Mouse (Mus musculus) embryonic facial prominence, embryonic 14.5 days (tissue): ENCODE data around the gene Mien1. TPM values are rescaled to one million over a fixed set of nuclear protein-coding genes. Genes with fewer than 3 reads are reported as not detected.

Source experiments
- ATAC-seq: fragments of 200-750 bp; cut with Nextera tagmentation; 2 replicates; pipeline ENCODE4 v1.8.0; 2017; ENCODE audit warnings: low read depth, moderate number of reproducible peaks, moderate TSS enrichment
- DNase-seq: peaks from one replicate; pipeline ENCODE4 v3.0.0-alpha.2; 2015; ENCODE audit warnings: low spot score
- H3K27ac ChIP-seq: fragments of 300-500 bp; sonication (generic); replicated peaks from 2 replicates; pipeline ENCODE4 v1.5.1; 2014; ENCODE audit warnings: low read depth, mild to moderate bottlenecking, low read length, moderate library complexity
- H3K27me3 ChIP-seq: fragments of 300-500 bp; sonication (generic); replicated peaks from 2 replicates; pipeline ENCODE4 v1.6.1; 2014; ENCODE audit warnings: low read length; ENCODE audit not compliant: control insufficient read depth, insufficient read depth
- H3K36me3 ChIP-seq: fragments of 300-500 bp; sonication (generic); 2 replicates; pipeline ENCODE4 v1.6.1; 2014; ENCODE audit warnings: low read length, mixed read lengths; ENCODE audit not compliant: control insufficient read depth, insufficient read depth
- H3K4me1 ChIP-seq: fragments of 300-500 bp; sonication (generic); 2 replicates; pipeline ENCODE4 v1.6.1; 2014; ENCODE audit warnings: antibody characterized with exemption, low read length; ENCODE audit not compliant: control insufficient read depth, insufficient read depth
- H3K4me2 ChIP-seq: fragments of 300-500 bp; sonication (generic); 2 replicates; pipeline ENCODE4 v1.6.1; 2014; ENCODE audit warnings: low read depth, mild to moderate bottlenecking, low read length, moderate library complexity, mixed read lengths
- H3K4me3 ChIP-seq: fragments of 300-500 bp; sonication (generic); 2 replicates; pipeline ENCODE4 v1.5.1; 2014; ENCODE audit warnings: low read depth, mild to moderate bottlenecking, low read length
- H3K9ac ChIP-seq: fragments of 300-500 bp; sonication (generic); 2 replicates; pipeline ENCODE4 v1.6.1; 2014; ENCODE audit warnings: low read depth, mild to moderate bottlenecking, low read length, moderate library complexity, mixed read lengths
- H3K9me3 ChIP-seq: fragments of 300-500 bp; sonication (generic); 2 replicates; pipeline ENCODE4 v1.6.1; 2016; ENCODE audit warnings: low read length; ENCODE audit not compliant: control insufficient read depth
- WGBS: fragments of 180-500 bp; shearing (Covaris S2); extraction: QIAGEN DNeasy Blood & Tissue Kit; methylation state at CpG from one replicate; pipeline ENCODE4 v1.1.7; 2014; 5-methylcytosine and 5-hydroxymethylcytosine counted together
- polyA plus RNA-seq: library from polyadenylated mRNA; unstranded; fragments of >200 nt; fragmentation: Nextera tagmentation; extraction: Ambion mirVana; gene quantifications from 2 replicates; pipeline ENCODE4 v1.2.1, GENCODE M21; 2014

Gene Mien1
- polyA plus RNA-seq, 1 experiment from 2014 or later: 102 TPM

GRCm38 (mm10) chr11:98406621-98407020, 32.2 kb downstream of the Mien1 start:
- no peak overlapping the region for H3K9ac ChIP-seq
- no peak overlapping the region for H3K4me3 ChIP-seq
- no peak overlapping the region for H3K27ac ChIP-seq
- peaks cover 3% of the 10 kb centered on the region; the same call in 1 of the 2 replicates for H3K27me3 ChIP-seq
- H3K4me2 ChIP-seq: no peak overlapping the region
- no peaks in the 10 kb centered on the region for H3K9me3 ChIP-seq
- WGBS: 60% methylated on average over 6 of the region's 6 CpGs
- peaks cover 10% of the 10 kb centered on the region for H3K4me1 ChIP-seq
- DNase-seq: no peak
- H3K36me3 ChIP-seq: no peaks in the 10 kb centered on the region
- no peak for ATAC-seq

GRCm38 (mm10) chr11:98400816-98401215, 38.0 kb downstream of the Mien1 start:
- Histone ChIP-seq H3K27me3 (peaks cover 3% of the 10 kb centered on the region; the same call in 1 of the 2 replicates), H3K4me2 (peak overlapping the region; percentile 80), H3K27ac (peak overlapping the region; percentile 96), H3K4me1 (peaks cover 5% of the 10 kb centered on the region; the same call in 1 of the 2 replicates), H3K9ac (peak overlapping the region; percentile 73), H3K4me3 (peak overlapping the region; percentile 73), H3K36me3 (no peaks in the 10 kb centered on the region), H3K9me3 (no peaks in the 10 kb centered on the region)
- no peak for DNase-seq
- 57% methylated on average over 3 of the region's 3 CpGs for WGBS
- ATAC-seq: no peak

GRCm38 (mm10) chr11:98400161-98400726, 38.5 kb downstream of the Mien1 start, which contains the start of gene Pgap3:
TSS of gene Pgap3 (minus strand) at chr11:98400490.
- ATAC-seq: peak; percentile 94
- H3K36me3 ChIP-seq: no peaks in the 10 kb centered on the region
- H3K9me3 ChIP-seq: no peaks in the 10 kb centered on the region
- WGBS: under 1% methylated on average over 36 of the region's 40 CpGs
- H3K27me3 ChIP-seq: peaks cover 3% of the 10 kb centered on the region; the same call in 1 of the 2 replicates
- peak within 1 kb of the TSS; percentile 80 for H3K4me2 ChIP-seq
- H3K9ac ChIP-seq: peak within 1 kb of the TSS; percentile 73
- peak within 1 kb of the TSS; percentile 96 for H3K27ac ChIP-seq
- H3K4me1 ChIP-seq: peaks cover 5% of the 10 kb centered on the region; the same call in 1 of the 2 replicates
- DNase-seq: peak; percentile 97
- H3K4me3 ChIP-seq: peak within 1 kb of the TSS; percentile 73

GRCm38 (mm10) chr11:98397946-98398345, 40.8 kb downstream of the Mien1 start:
- H3K9me3 ChIP-seq: no peaks in the 10 kb centered on the region
- no peak overlapping the region for H3K27ac ChIP-seq
- peaks cover 2% of the 10 kb centered on the region; the same call in 1 of the 2 replicates for H3K27me3 ChIP-seq
- no peak overlapping the region for H3K4me2 ChIP-seq
- ATAC-seq (no peak), DNase-seq (no peak)
- WGBS: 88% methylated on average over 7 of the region's 7 CpGs
- no peak overlapping the region for H3K9ac ChIP-seq
- no peaks in the 10 kb centered on the region for H3K36me3 ChIP-seq
- H3K4me1 ChIP-seq: peaks cover 17% of the 10 kb centered on the region; the same call in 1 of the 2 replicates
- no peak overlapping the region for H3K4me3 ChIP-seq

- Histone ChIP-seq H3K4me1 (peaks cover 15% of the 10 kb centered on the region; the same call in 1 of the 2 replicates), H3K4me2 (no peak overlapping the region), H3K4me3 (no peak overlapping the region), H3K9ac (no peak overlapping the region), H3K27ac (0 out of 2 replicates have a peak overlapping the region, but pooled peaks have one; percentile 15), H3K9me3 (no peaks in the 10 kb centered on the region), H3K27me3 (peaks cover 5% of the 10 kb centered on the region; the same call in 1 of the 2 replicates), H3K36me3 (no peaks in the 10 kb centered on the region)
- ATAC-seq: no peak
- no peak for DNase-seq
- 41% methylated on average over 4 of the region's 4 CpGs for WGBS
These were observed 43.8 kb downstream of the Mien1 start for GRCm38 (mm10) chr11:98395041-98395440.

GRCm38 (mm10) chr11:98394301-98394700, 44.5 kb downstream of the Mien1 start:
- H3K4me1 ChIP-seq: peaks cover 15% of the 10 kb centered on the region; the same call in 1 of the 2 replicates
- no peak overlapping the region for H3K4me3 ChIP-seq
- no peak overlapping the region for H3K4me2 ChIP-seq
- H3K9ac ChIP-seq: no peak overlapping the region
- H3K9me3 ChIP-seq: no peaks in the 10 kb centered on the region
- peaks cover 5% of the 10 kb centered on the region for H3K27me3 ChIP-seq
- ATAC-seq (0 out of 2 replicates have a peak, but pooled peaks have one; percentile 19), DNase-seq (peak; percentile 51)
- no peaks in the 10 kb centered on the region for H3K36me3 ChIP-seq
- 32% methylated on average over 6 of the region's 6 CpGs for WGBS
- no peak overlapping the region for H3K27ac ChIP-seq

- 79% methylated on average over 6 of the region's 6 CpGs for whole genome bisulfite sequencing
- Histone ChIP-seq H3K36me3 (no peaks in the 10 kb centered on the region), H3K27me3 (peaks cover 11% of the 10 kb centered on the region), H3K9me3 (no peaks in the 10 kb centered on the region), H3K27ac (peak overlapping the region; percentile 81), H3K4me3 (no peak overlapping the region), H3K9ac (no peak overlapping the region), H3K4me2 (no peak overlapping the region), H3K4me1 (peaks cover 15% of the 10 kb centered on the region; the same call in 1 of the 2 replicates)
- DNase-seq (peak; percentile 62), ATAC-seq (peak; percentile 27; the same call in 1 of the 2 replicates)
These were observed 45.5 kb downstream of the Mien1 start for GRCm38 (mm10) chr11:98393317-98393716.

- 56% methylated on average over 3 of the region's 4 CpGs for WGBS
- H3K4me3 ChIP-seq: no peak overlapping the region
- peak overlapping the region; percentile 81 for H3K27ac ChIP-seq
- no peak for DNase-seq
- ATAC-seq: 0 out of 2 replicates have a peak, but pooled peaks have one; percentile 10
- no peaks in the 10 kb centered on the region for H3K36me3 ChIP-seq
- H3K9ac ChIP-seq: no peak overlapping the region
- no peak overlapping the region for H3K4me2 ChIP-seq
- H3K9me3 ChIP-seq: no peaks in the 10 kb centered on the region
- peaks cover 18% of the 10 kb centered on the region for H3K27me3 ChIP-seq
- peaks cover 15% of the 10 kb centered on the region; the same call in 1 of the 2 replicates for H3K4me1 ChIP-seq
These were observed 46.1 kb downstream of the Mien1 start for GRCm38 (mm10) chr11:98392645-98393044.
